Mouse (Mus musculus): ENCODE measurements around the gene Gemin4. TPM values are rescaled to one million over a fixed set of nuclear protein-coding genes. Genes with fewer than 3 reads are reported as not detected.

The Gemin4 gene
- polyA plus RNA-seq, 1 experiment from 2014 or later = 16.9 TPM

DNA sequence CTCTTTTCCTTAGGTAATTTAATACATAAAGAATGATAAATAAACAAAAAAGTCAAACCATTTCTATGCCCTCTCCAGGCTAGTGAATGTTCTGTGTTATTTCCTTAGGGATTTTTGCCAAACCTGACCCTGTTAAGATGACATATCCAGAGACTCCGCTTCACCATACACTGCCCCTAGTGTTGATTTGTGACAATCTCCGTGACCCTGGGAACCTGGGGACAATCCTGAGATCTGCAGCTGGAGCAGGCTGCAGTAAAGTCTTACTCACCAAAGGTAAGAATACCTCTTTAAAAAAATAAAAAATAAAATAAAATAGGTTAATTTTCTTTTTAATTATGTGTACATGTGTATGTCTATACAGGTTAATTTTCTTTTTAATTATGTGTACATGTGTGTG, 29.8 kb upstream of the Gemin4 start:
- Histone ChIP-seq H3K4me2 (no peak overlapping the region), H3K9me3 (no peaks in the 10 kb centered on the region), H3K4me3 (no peak overlapping the region), H3K4me1 (replicated peaks) (peaks cover 25% of the 10 kb centered on the region), H3K36me3 (peaks cover 31% of the 10 kb centered on the region), H3K9ac (no peak overlapping the region), H3K27ac (replicated peaks) (no peak overlapping the region), H3K27me3 (no peaks in the 10 kb centered on the region)
- WGBS = 45% methylated on average over 2 of the region's 2 CpGs
- ATAC-seq (ENCODE audit: low read depth) = no peak

DNA sequence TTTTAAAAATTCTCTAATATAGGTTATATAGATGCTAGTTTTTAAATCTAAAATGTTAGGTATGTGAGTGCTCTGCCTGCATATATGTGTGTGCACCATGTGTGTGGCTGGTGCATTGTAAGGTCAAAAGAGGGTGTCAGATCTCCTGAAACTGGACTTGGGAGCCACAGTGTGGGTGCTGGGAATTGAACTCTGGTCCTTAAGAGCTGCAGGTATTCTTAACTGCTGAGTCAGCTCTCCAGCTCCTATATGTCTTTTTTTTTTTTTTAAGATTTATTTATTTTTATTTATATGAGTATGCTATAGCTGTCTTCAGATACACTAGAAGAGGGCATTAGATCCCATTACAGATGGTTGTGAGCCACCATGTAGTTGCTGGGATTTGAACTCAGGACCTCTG, 29.0 kb upstream of the Gemin4 start:
- H3K4me2 ChIP-seq = no peak overlapping the region
- peaks cover 29% of the 10 kb centered on the region for H3K36me3 ChIP-seq

GRCm38 (mm10) chr11:76243811-76244546, 26.5 kb upstream of the Gemin4 start:
- H3K9me3 ChIP-seq = no peaks in the 10 kb centered on the region
- peak overlapping the region; percentile 86; the same call in 1 of the 2 replicates for H3K27ac ChIP-seq (replicated peaks)
- no peaks in the 10 kb centered on the region for H3K27me3 ChIP-seq
- peak overlapping the region; percentile 88 for H3K9ac ChIP-seq
- peaks cover 24% of the 10 kb centered on the region for H3K36me3 ChIP-seq
- peak overlapping the region; percentile 76 for H3K4me2 ChIP-seq
- H3K4me1 ChIP-seq (replicated peaks) = peaks cover 33% of the 10 kb centered on the region
- 3% methylated on average over 34 of the region's 34 CpGs for WGBS
- ATAC-seq (ENCODE audit: low read depth) = no peak
- H3K4me3 ChIP-seq = peak overlapping the region; percentile 72

More for the DNA sequence above, 29.0 kb upstream of the Gemin4 start:
- H3K9ac ChIP-seq = no peak overlapping the region
- ATAC-seq (ENCODE audit: low read depth) = no peak
- H3K27ac ChIP-seq (replicated peaks) = no peak overlapping the region
- peaks cover 33% of the 10 kb centered on the region for H3K4me1 ChIP-seq (replicated peaks)
- H3K4me3 ChIP-seq = no peak overlapping the region
- no peaks in the 10 kb centered on the region for H3K9me3 ChIP-seq
- H3K27me3 ChIP-seq = no peaks in the 10 kb centered on the region

- Histone ChIP-seq H3K9me3 (no peaks in the 10 kb centered on the region), H3K27me3 (no peaks in the 10 kb centered on the region), H3K9ac (peak within 1 kb of the TSS; percentile 88), H3K4me3 (peak within 1 kb of the TSS; percentile 72), H3K27ac (replicated peaks) (peak within 1 kb of the TSS; percentile 86), H3K4me2 (peak within 1 kb of the TSS; percentile 76), H3K36me3 (peaks cover 24% of the 10 kb centered on the region), H3K4me1 (replicated peaks) (peaks cover 33% of the 10 kb centered on the region)
- WGBS = under 1% methylated on average over 61 of the region's 61 CpGs
- ATAC-seq (ENCODE audit: low read depth) = peak; percentile 92
Measured at GRCm38 (mm10) chr11:76242901-76243810, 25.7 kb upstream of the Gemin4 start, which contains the start of the genes Mrm3 and Glod4. Gene Mrm3 (plus strand): TSS chr11:76243715. Gene Glod4 (minus strand): TSS chr11:76243725.

DNA sequence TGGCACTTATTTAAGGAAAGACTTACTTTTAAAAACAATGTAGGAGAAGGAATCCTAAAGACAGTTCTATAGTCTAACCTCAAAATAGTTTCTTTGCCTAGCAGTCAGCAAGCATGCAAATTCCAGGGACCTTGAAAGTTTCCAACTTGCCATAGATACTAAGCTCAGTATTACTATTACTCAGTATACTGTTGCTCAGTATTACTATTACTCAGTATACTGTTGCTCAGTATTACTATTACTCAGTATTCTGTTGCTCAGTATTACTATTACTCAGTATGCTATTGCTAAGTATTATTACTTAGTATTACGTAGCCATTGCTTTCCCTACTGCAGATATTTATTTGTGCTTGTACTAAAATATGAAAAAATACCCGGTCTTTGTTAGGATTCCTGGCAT, 22.3 kb upstream of the Gemin4 start:
- no peak overlapping the region for H3K4me2 ChIP-seq
- H3K4me1 ChIP-seq (replicated peaks) = peaks cover 25% of the 10 kb centered on the region
- WGBS = 99% methylated on average over 2 of the region's 2 CpGs
- H3K36me3 ChIP-seq = peaks cover 47% of the 10 kb centered on the region
- no peak overlapping the region for H3K27ac ChIP-seq (replicated peaks)
- no peak overlapping the region for H3K9ac ChIP-seq
- ATAC-seq (ENCODE audit: low read depth) = no peak
- H3K27me3 ChIP-seq = no peaks in the 10 kb centered on the region
- no peak overlapping the region for H3K4me3 ChIP-seq
- H3K9me3 ChIP-seq = no peaks in the 10 kb centered on the region

DNA sequence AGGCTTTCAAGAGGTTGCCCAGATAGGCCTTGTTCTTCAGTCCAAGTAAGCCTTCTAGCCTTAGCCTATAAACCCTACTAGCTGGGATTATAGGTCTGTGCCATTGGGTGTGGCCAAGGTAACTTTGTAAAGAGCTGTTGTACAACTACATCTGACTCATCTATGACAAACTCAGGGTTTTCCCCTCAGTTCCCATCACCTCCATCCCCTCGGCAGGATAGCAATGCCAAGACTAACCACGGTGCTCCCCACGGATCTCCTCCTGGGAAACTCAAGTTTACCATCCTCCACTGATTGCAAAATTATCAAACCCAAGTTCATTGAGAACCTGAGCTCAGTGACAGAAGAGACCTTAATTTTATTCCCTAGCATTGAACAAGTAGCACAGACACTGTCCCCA, 18.7 kb upstream of the Gemin4 start:
- 95% methylated on average over 3 of the region's 3 CpGs for WGBS
- peaks cover 77% of the 10 kb centered on the region for H3K36me3 ChIP-seq

DNA sequence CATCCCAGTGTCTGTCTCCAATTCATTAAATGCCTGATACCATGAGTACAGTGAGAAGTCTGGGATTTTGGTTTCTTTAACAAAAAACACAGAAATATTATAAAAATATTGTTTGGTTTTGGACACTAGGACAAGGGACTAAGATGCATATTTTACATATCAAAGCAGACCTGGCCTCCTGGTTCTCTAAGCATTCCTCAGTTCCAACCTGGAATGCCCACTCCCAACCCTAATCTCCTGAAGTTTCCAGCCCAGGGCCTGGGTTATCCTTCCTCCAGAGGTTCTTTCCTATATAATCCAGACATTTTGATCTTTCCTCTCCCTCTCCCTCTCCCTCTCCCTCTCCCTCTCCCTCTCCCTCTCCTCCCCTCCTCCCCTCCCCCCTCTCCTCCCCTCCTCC, 7.6 kb upstream of the Gemin4 start:
- no peaks in the 10 kb centered on the region for H3K9me3 ChIP-seq
- no peak overlapping the region for H3K4me3 ChIP-seq
- H3K27ac ChIP-seq (replicated peaks) = no peak overlapping the region
- H3K9ac ChIP-seq = no peak overlapping the region
- no peak overlapping the region for H3K4me2 ChIP-seq
- H3K4me1 ChIP-seq (replicated peaks) = no peaks in the 10 kb centered on the region
- ATAC-seq (ENCODE audit: low read depth) = no peak
- peaks cover 60% of the 10 kb centered on the region for H3K36me3 ChIP-seq
- H3K27me3 ChIP-seq = no peaks in the 10 kb centered on the region

More for the DNA sequence above, 18.7 kb upstream of the Gemin4 start:
- H3K9me3 ChIP-seq = no peaks in the 10 kb centered on the region
- H3K4me2 ChIP-seq = no peak overlapping the region
- no peak for ATAC-seq (ENCODE audit: low read depth)
- H3K27ac ChIP-seq (replicated peaks) = no peak overlapping the region
- no peaks in the 10 kb centered on the region for H3K27me3 ChIP-seq
- no peak overlapping the region for H3K4me3 ChIP-seq
- no peaks in the 10 kb centered on the region for H3K4me1 ChIP-seq (replicated peaks)
- no peak overlapping the region for H3K9ac ChIP-seq

- no peak overlapping the region for H3K9ac ChIP-seq
- no peak for ATAC-seq (ENCODE audit: low read depth)
- H3K27me3 ChIP-seq = no peaks in the 10 kb centered on the region
- peaks cover 65% of the 10 kb centered on the region for H3K36me3 ChIP-seq
- no peaks in the 10 kb centered on the region for H3K4me1 ChIP-seq (replicated peaks)
- H3K27ac ChIP-seq (replicated peaks) = no peak overlapping the region
- no peak overlapping the region for H3K4me2 ChIP-seq
- H3K9me3 ChIP-seq = no peaks in the 10 kb centered on the region
- WGBS = 93% methylated on average over 5 of the region's 5 CpGs
- H3K4me3 ChIP-seq = no peak overlapping the region
Measured at GRCm38 (mm10) chr11:76224631-76225030, 7.2 kb upstream of the Gemin4 start.

- WGBS = 3% methylated on average over 33 of the region's 33 CpGs
- ATAC-seq (ENCODE audit: low read depth) = peak; percentile 87
Measured at GRCm38 (mm10) chr11:76216681-76217389, 629 bp downstream of the Gemin4 start.

GRCm38 (mm10) chr11:76216049-76216540, 1.4 kb downstream of the Gemin4 start:
- Histone ChIP-seq H3K27me3 (no peaks in the 10 kb centered on the region), H3K27ac (replicated peaks) (no peak overlapping the region), H3K4me2 (peak overlapping the region; percentile 75), H3K36me3 (peaks cover 47% of the 10 kb centered on the region), H3K9me3 (no peaks in the 10 kb centered on the region), H3K9ac (no peak overlapping the region), H3K4me1 (replicated peaks) (peaks cover 21% of the 10 kb centered on the region), H3K4me3 (peak overlapping the region; percentile 85)
- 93% methylated on average over 5 of the region's 5 CpGs for WGBS
- no peak for ATAC-seq (ENCODE audit: low read depth)

More at GRCm38 (mm10) chr11:76216681-76217389, 629 bp downstream of the Gemin4 start:
- no peaks in the 10 kb centered on the region for H3K27me3 ChIP-seq
- peak overlapping the region; percentile 92 for H3K27ac ChIP-seq (replicated peaks)
- H3K4me2 ChIP-seq = peak overlapping the region; percentile 75
- H3K4me3 ChIP-seq = peak overlapping the region; percentile 85
- no peaks in the 10 kb centered on the region for H3K9me3 ChIP-seq
- H3K4me1 ChIP-seq (replicated peaks) = peaks cover 21% of the 10 kb centered on the region
- H3K9ac ChIP-seq = peak overlapping the region; percentile 95
- H3K36me3 ChIP-seq = peaks cover 48% of the 10 kb centered on the region

GRCm38 (mm10) chr11:76215011-76215410, 2.5 kb downstream of the Gemin4 start:
- Histone ChIP-seq H3K9me3 (no peaks in the 10 kb centered on the region), H3K9ac (no peak overlapping the region), H3K27me3 (no peaks in the 10 kb centered on the region), H3K4me2 (no peak overlapping the region), H3K4me1 (replicated peaks) (peaks cover 21% of the 10 kb centered on the region), H3K36me3 (peaks cover 48% of the 10 kb centered on the region), H3K4me3 (no peak overlapping the region), H3K27ac (replicated peaks) (no peak overlapping the region)
- ATAC-seq (ENCODE audit: low read depth) = no peak
- WGBS = 90% methylated on average over 2 of the region's 2 CpGs

Measured in neural tube, embryonic 13.5 days (tissue).